Mouse (Mus musculus) left cerebral cortex, adult 11 months (tissue): ENCODE measurements around the gene Bysl.
"Not testable (repeated sequence)": the region's sequence is repeated elsewhere in the genome, so short reads cannot be mapped to it uniquely, and the experiment has no call there.

Experiments used
- DNase-seq: peaks from one replicate; pipeline ENCODE4 v3.0.0; 2022; ENCODE audit warnings: low spot score

Bysl gene

GRCm38 (mm10) chr17:47618556-47619311 is 7.4 kb upstream of the Bysl start:
- DNase-seq = no peak

DNA sequence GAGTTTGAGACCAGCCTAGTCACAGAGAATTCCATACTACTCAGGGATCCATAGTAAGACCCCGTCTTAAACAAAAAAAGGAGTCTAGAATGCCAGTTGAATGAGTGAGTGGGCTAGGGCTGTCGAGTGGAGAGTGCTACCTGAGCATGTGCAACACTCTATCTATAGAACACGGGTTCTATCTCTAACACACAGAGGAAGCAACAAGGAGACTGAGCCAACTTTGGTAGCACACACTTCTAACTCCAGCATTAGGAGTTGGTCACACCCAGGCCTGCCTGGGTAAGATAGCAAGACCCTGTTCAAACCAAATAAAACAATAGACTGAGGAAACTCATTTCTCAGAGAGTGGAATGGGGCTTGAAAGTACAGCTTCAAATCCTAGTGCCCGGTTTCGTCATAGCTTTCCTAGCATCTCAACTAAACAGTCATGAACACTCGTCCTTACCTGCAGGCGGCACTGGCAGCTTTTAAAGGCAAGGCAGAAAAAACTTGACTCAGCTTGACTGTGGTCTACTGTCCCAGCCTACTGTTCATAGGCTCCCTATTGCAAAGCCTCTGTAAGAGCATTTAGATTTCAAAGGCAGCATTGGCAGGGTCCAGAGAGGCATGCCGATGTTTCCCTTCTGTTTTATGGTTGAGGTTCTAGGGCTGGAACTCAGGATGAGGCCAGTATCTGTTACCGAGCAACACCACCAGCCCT is 6.5 kb upstream of the Bysl start:
- no peak for DNase-seq

DNA sequence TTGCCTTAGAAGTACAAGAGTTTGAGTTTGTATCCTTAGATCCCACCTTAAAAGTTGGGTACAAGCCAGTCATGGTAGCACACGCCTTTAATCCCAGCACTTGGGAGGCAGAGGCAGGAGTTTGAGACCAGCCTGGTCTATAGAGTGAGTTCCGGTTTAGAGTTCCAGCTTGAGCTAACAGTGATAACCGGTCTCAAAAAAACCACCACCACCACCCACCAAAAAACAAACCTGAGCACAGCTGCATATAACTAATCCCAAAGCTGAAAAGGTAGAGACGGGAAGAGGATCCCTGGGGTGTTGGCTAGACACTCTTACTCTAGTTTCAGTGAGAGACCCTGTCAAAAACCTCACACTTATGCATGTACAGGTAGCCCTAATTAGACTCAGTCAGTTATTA is 5.4 kb upstream of the Bysl start:
- DNase-seq = no peak

DNA sequence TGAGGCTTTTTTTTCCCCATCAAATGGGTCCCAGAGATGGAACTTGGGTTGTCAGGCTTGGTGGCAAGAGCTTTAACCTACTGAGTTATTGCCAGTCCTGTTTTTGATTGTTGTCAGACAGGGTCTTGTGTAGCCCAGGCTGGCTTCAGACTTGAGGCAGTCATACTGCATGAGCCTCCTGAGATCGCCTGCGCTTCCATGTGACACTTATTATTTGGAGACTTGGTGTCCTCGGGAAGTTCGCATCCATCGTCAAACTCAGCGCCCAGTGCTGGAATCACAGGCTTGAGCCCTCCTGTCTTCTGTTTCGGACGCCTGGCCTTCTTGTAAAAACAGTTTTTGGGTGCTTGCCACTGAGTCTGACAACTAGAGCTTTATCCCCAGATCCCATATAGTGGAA is 4.8 kb upstream of the Bysl start:
- DNase-seq = no peak

GRCm38 (mm10) chr17:47614018-47614417 is 2.7 kb upstream of the Bysl start:
- DNase-seq = no peak

- DNase-seq = no peak
These were observed 330 bp upstream of the Bysl start for GRCm38 (mm10) chr17:47611661-47611982.

DNA sequence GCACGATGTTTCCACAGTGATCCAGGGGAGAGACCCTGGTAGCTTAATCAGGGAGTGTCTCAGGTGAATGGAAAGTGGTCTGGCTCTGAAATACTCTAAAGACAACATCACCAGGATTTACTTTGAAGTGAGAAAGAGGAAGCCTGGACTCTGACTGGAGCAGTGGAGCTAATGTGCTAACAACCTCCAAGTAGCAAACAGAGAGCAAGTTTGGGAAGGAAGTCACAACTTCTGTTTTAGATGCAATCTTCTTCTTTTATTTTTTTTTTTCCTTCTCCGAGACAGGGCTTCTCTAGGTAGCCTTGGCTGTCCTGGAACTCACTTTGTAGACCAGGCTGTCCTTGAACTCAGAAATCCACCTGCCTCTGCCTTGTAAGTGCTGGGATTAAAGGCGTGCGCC is 2.1 kb downstream of the Bysl start:
- DNase-seq = no peak

GRCm38 (mm10) chr17:47606220-47606619 is 5.1 kb downstream of the Bysl start:
- no peak for DNase-seq

DNA sequence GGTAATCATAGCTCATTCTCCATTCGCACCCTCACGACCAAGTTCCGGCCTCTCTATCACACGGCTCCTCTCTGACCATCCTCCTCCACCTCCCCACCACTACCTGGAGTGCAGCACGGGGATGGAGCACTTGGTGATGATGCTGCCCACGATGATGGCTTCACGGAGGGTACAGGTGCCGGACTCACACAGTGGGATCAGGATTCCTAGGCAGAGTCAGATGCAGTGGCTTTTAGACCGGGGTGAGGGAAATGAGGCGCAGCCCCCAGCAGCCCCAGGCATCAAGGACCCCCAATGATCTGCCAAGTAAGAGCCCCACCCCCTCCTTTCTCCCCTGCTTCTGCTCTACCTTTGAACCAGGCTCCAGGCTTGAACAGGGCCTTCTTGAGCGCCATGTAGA is 9.0 kb downstream of the Bysl start:
- DNase-seq = no peak

DNA sequence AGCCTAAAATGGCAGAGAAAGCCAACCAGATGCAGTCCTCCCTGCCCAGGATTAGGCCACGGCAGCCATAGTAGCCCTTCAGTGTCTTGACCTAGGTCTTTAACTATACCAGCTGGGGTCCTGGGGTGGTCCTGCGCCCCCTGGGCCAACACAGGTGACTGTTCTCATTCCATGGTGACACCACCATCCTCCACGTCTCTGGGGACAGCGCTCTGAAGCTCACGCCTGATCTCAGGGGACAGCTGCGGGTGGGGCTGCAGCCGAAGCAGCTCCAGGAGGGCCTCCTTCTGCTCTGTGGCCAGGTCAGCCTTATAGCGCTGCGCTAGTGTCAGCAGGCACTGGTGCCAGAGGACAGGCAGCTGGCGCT is 9.9 kb downstream of the Bysl start:
- no peak for DNase-seq

DNA sequence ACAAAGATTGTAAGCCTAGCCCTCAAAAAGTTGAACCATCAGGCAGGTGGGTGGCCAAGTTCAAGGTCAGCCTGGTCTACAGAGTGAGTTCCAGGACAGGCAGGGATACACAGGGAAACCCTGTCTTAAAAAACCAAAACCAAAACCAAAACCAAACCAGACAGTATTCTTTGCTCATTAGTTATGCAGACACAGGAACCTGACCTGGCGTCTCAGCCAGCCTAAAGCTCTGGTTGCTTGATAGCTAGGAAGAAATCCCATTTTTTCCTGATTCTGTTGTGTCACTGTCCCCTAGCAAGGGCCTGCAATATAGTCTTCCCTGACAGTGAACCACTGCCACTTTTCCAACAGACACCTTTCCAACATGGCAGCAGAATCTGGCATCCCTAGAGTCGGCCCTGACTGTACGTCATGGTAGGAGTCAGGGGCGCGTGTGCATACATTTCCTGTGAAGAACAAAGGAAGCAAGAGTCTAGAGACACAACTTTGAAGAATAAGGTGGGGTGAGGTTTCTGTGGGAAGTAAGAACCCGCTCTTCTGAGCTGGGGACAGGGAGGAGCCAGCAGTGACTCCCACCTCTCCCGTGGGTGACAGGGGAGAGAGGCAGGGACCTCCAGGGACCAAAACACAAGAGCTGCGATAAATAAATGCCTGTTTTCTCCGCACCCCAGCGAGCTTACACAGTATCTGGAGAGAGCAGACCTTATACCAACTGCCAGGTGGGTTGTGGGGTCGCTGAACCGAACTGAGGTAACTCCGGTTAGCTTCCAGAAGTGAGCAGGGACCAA is 10.5 kb downstream of the Bysl start:
- no peak for DNase-seq

- DNase-seq = no peak
These were observed 11.6 kb downstream of the Bysl start for GRCm38 (mm10) chr17:47599511-47600297.

DNA sequence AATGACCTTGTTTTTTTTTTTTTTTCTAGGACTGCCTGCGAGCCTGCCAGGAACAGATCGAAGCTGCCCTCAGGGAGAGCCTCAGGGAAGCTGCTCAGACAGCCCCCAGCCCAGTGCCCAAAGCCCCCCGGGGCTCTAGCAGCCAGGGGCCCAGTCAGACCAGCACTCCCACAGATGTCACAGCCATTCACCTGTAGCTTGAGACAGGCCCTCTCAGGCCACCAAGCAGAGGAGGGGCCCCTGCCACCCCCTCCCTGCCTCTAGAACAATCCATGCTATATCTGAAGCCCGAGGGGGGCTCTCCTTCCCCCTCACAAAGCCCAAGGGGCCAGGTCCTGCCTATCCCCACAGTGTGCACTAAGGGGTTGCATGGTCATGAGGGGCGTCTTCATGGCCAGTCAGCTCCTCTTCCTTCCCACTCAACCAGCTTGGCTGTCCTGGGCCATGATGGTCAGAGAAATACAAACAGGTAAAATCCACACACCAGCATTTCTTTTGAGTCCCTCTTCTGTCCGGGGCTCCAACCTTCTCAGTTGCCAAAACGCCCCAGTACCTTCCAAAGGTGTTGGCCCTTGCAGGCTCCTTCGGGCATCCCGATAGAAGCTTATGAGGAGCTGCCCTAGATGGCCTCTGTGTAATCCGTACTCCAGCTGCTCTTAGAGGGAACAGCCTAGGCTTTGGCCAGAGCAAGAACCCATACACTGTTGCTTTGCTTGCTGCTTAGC is 12.6 kb downstream of the Bysl start:
- not testable (repeated sequence) for DNase-seq

DNA sequence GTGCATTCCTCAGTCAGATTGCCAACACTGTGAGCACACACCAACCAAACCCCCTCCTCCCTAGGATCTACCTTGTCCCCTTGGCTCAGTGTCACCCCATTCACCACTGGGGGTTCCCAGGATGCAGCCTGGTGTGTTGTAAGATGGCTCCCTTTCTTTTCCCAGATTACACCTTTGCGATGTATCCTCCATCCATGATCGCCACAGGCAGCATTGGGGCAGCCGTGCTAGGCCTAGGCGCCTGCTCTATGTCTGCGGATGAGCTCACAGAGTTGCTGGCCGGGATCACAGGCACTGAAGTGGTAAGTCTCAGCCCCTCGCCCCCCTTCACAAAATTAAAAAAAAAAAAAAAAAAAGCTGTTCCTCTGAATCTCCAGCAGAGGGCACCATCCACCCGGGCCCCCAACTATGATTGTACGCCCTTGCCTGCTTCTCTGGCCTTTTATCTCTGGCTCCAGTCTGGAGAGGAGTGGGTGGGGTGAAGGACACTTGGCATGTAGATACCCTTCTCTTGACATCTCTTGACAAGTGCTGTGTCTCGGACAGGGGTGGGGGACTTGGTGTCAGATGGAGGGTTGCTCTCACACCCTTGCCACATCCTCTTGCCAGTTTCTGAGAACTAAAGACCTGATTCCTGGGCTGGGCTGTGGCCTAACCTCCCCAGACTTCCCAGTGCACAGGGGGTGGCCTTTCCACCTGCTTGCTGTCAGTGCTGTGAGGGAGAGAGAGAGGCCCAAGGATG is 13.3 kb downstream of the Bysl start:
- DNase-seq = no peak

DNA sequence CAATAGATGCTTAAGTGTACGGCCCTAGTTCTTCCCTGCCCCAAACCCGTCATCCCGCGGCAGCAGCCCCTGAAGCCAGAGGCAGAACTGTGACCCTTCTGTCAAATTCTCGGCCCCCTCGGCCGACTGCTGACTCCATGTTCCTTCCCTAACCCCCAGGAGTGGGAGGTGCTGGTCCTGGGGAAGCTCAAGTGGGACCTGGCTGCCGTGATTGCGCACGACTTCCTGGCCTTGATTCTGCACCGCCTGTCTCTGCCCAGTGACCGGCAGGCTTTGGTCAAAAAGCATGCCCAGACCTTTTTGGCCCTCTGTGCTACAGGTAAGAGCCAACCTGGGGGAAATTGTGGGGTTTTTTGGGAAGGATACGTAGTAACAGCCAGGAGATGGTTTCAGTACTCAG is 14.0 kb downstream of the Bysl start:
- DNase-seq = no peak

DNA sequence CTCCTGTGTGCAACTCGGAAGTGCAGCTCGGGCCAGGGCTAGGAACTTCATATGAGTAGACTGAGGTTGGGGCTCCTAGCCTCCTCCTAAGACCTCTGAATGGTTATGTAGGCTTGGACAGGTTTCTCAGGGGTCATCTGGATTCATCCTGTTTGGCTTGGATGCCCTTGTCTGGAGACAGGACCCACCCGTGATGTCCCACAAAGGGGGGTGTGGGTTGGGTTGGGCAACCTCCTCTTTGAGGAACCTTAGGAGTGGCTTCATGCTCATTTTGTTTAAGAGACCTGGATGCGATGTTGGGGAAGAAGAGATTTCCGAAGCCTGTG is 14.5 kb downstream of the Bysl start:
- DNase-seq = no peak

DNA sequence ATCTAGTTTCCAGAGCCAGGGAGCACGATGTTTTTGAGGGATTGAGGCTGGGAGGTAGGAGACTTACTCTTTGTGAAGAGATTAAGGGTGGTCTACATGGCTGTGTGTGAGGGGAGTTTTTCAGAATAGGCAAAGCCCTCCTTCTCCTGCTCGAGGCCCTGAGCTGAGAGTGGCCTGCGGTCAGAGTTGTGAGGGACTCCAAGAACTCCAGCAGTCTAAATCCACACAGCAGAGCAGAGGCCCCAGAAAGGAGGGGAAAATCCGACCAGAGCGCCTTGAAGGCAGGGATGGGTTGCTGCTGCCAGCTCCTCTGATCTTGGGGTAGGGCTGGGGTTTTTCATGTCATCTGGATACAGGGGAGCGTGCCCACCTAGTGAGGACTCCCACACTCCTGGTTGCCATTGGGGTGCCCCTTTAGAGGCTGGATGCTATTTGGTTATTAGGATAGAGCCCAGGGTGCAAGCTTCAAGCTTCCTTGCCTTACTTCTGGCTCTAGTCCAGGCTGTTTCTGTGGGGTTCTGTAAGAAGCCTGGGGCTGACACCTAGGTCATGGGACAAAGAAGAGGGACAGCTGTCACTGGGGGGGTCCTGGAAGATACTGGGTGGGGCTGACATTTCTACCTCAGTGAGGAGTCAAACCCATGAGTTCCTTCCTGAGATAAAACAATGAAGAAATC is 15.0 kb downstream of the Bysl start:
- DNase-seq = no peak

- no peak for DNase-seq
These were observed 15.8 kb downstream of the Bysl start for GRCm38 (mm10) chr17:47595248-47596161.

- no peak for DNase-seq
These were observed 16.4 kb downstream of the Bysl start for GRCm38 (mm10) chr17:47594969-47595247.
